Mouse (Mus musculus): ENCODE results near the gene Arhgef19. TPM values are rescaled to one million over a fixed set of nuclear protein-coding genes. Genes with fewer than 3 reads are reported as not detected.

Gene Arhgef19
- polyA plus RNA-seq, 1 experiment from 2014 or later, result 21.1 TPM

- no peak for DNase-seq
- WGBS, result 54% methylated on average over 12 of the region's 12 CpGs
- no peak for TF ChIP-seq CTCF (IDR thresholded peaks at IDR 0.05; ENCODE audit: low read depth)
Observed at GRCm38 (mm10) chr4:141283176-141283878, 44.0 kb downstream of the Arhgef19 start.

GRCm38 (mm10) chr4:141283879-141284411 is 44.6 kb downstream of the Arhgef19 start:
- Histone ChIP-seq H3K4me1 (ENCODE audit: insufficient read depth) (peaks cover 13% of the 10 kb centered on the region; the same call in 1 of the 2 replicates), H3K27me3 (ENCODE audit: insufficient read depth, low read length) (peaks cover 21% of the 10 kb centered on the region), H3K4me3 (ENCODE audit: low read depth, low read length) (no peak overlapping the region), H3K9ac (no peak overlapping the region), H3K9me3 (ENCODE audit: low read depth, low read length) (no peaks in the 10 kb centered on the region), H3K27ac (ENCODE audit: low read depth) (no peak overlapping the region), H3K4me2 (no peak overlapping the region), H3K36me3 (ENCODE audit: insufficient read depth) (no peaks in the 10 kb centered on the region)
- ATAC-seq (ENCODE audit: insufficient read depth), result no peak
- 20% methylated on average over 8 of the region's 8 CpGs for WGBS
- no peak for TF ChIP-seq CTCF (IDR thresholded peaks at IDR 0.05; ENCODE audit: low read depth)
- no peak for DNase-seq

More at GRCm38 (mm10) chr4:141283176-141283878, 44.0 kb downstream of the Arhgef19 start:
- Histone ChIP-seq H3K9ac (no peak overlapping the region), H3K27ac (ENCODE audit: low read depth) (no peak overlapping the region), H3K4me2 (no peak overlapping the region), H3K9me3 (ENCODE audit: low read depth, low read length) (no peaks in the 10 kb centered on the region), H3K27me3 (ENCODE audit: insufficient read depth, low read length) (peaks cover 18% of the 10 kb centered on the region), H3K36me3 (ENCODE audit: insufficient read depth) (no peaks in the 10 kb centered on the region), H3K4me3 (ENCODE audit: low read depth, low read length) (no peak overlapping the region), H3K4me1 (ENCODE audit: insufficient read depth) (peaks cover 18% of the 10 kb centered on the region; the same call in 1 of the 2 replicates)
- ATAC-seq (ENCODE audit: insufficient read depth), result no peak

GRCm38 (mm10) chr4:141284486-141284885 is 45.2 kb downstream of the Arhgef19 start:
- H3K27me3 ChIP-seq (ENCODE audit: insufficient read depth, low read length), result peaks cover 21% of the 10 kb centered on the region
- no peak for ATAC-seq (ENCODE audit: insufficient read depth)
- H3K9ac ChIP-seq, result no peak overlapping the region
- H3K36me3 ChIP-seq (ENCODE audit: insufficient read depth), result no peaks in the 10 kb centered on the region
- no peak overlapping the region for H3K4me2 ChIP-seq
- no peak overlapping the region for H3K4me3 ChIP-seq (ENCODE audit: low read depth, low read length)
- H3K27ac ChIP-seq (ENCODE audit: low read depth), result no peak overlapping the region
- peaks cover 13% of the 10 kb centered on the region; the same call in 1 of the 2 replicates for H3K4me1 ChIP-seq (ENCODE audit: insufficient read depth)
- 64% methylated on average over 3 of the region's 3 CpGs for WGBS
- no peaks in the 10 kb centered on the region for H3K9me3 ChIP-seq (ENCODE audit: low read depth, low read length)
- no peak for DNase-seq
- no peak for TF ChIP-seq CTCF (IDR thresholded peaks at IDR 0.05; ENCODE audit: low read depth)

- no peak for ATAC-seq (ENCODE audit: insufficient read depth)
- WGBS, result 27% methylated on average over 8 of the region's 8 CpGs
- H3K4me1 ChIP-seq (ENCODE audit: insufficient read depth), result peaks cover 13% of the 10 kb centered on the region; the same call in 1 of the 2 replicates
Observed at GRCm38 (mm10) chr4:141285128-141285527, 45.8 kb downstream of the Arhgef19 start.

GRCm38 (mm10) chr4:141286860-141287517 is 47.7 kb downstream of the Arhgef19 start:
- H3K9me3 ChIP-seq (ENCODE audit: low read depth, low read length), result no peaks in the 10 kb centered on the region
- H3K4me2 ChIP-seq, result peak overlapping the region; percentile 43
- peak overlapping the region; percentile 14 for H3K4me3 ChIP-seq (ENCODE audit: low read depth, low read length)
- H3K4me1 ChIP-seq (ENCODE audit: insufficient read depth), result peaks cover 13% of the 10 kb centered on the region; the same call in 1 of the 2 replicates
- DNase-seq (peak; percentile 78), ATAC-seq (ENCODE audit: insufficient read depth) (peak; percentile 56; the same call in 1 of the 2 replicates)
- no peaks in the 10 kb centered on the region for H3K36me3 ChIP-seq (ENCODE audit: insufficient read depth)
- WGBS, result 8% methylated on average over 20 of the region's 20 CpGs
- H3K27me3 ChIP-seq (ENCODE audit: insufficient read depth, low read length), result peaks cover 34% of the 10 kb centered on the region
- H3K27ac ChIP-seq (ENCODE audit: low read depth), result peak overlapping the region; percentile 71; the same call in 1 of the 2 replicates
- no peak for TF ChIP-seq CTCF (IDR thresholded peaks at IDR 0.05; ENCODE audit: low read depth)
- H3K9ac ChIP-seq, result 0 out of 2 replicates have a peak overlapping the region, but pooled peaks have one; percentile 16

More at GRCm38 (mm10) chr4:141285128-141285527, 45.8 kb downstream of the Arhgef19 start:
- H3K27ac ChIP-seq (ENCODE audit: low read depth), result peak overlapping the region; percentile 36; the same call in 1 of the 2 replicates
- no peaks in the 10 kb centered on the region for H3K36me3 ChIP-seq (ENCODE audit: insufficient read depth)
- H3K4me2 ChIP-seq, result no peak overlapping the region
- no peak overlapping the region for H3K9ac ChIP-seq
- H3K27me3 ChIP-seq (ENCODE audit: insufficient read depth, low read length), result peaks cover 21% of the 10 kb centered on the region
- H3K9me3 ChIP-seq (ENCODE audit: low read depth, low read length), result no peaks in the 10 kb centered on the region
- H3K4me3 ChIP-seq (ENCODE audit: low read depth, low read length), result no peak overlapping the region
- DNase-seq, result no peak
- TF ChIP-seq CTCF (IDR thresholded peaks at IDR 0.05; ENCODE audit: low read depth), result no peak

GRCm38 (mm10) chr4:141287518-141288004 is 48.3 kb downstream of the Arhgef19 start:
- no peaks in the 10 kb centered on the region for H3K9me3 ChIP-seq (ENCODE audit: low read depth, low read length)
- H3K4me3 ChIP-seq (ENCODE audit: low read depth, low read length), result peak overlapping the region; percentile 14
- H3K36me3 ChIP-seq (ENCODE audit: insufficient read depth), result no peaks in the 10 kb centered on the region
- no peak for TF ChIP-seq CTCF (IDR thresholded peaks at IDR 0.05; ENCODE audit: low read depth)
- no peak for DNase-seq
- H3K27ac ChIP-seq (ENCODE audit: low read depth), result peak overlapping the region; percentile 71; the same call in 1 of the 2 replicates
- ATAC-seq (ENCODE audit: insufficient read depth), result no peak
- H3K27me3 ChIP-seq (ENCODE audit: insufficient read depth, low read length), result peaks cover 40% of the 10 kb centered on the region
- H3K9ac ChIP-seq, result peak overlapping the region; percentile 16; the same call in 1 of the 2 replicates
- WGBS, result 9% methylated on average over 15 of the region's 15 CpGs
- H3K4me2 ChIP-seq, result peak overlapping the region; percentile 43
- H3K4me1 ChIP-seq (ENCODE audit: insufficient read depth), result peaks cover 13% of the 10 kb centered on the region; the same call in 1 of the 2 replicates
